Mouse (Mus musculus) intestine, postnatal 0 days (tissue): ENCODE data around the gene Ube2cbp. TPM values are rescaled to one million over a fixed set of nuclear protein-coding genes. Genes with fewer than 3 reads are reported as not detected.

Experiments
- ATAC-seq: fragments of 200-750 bp; cut with Nextera tagmentation; 2 replicates; pipeline ENCODE4 v1.8.0; 2017; ENCODE audit warnings: mild to moderate bottlenecking, moderate TSS enrichment, moderate library complexity
- H3K27ac ChIP-seq: fragments of 300-500 bp; sonication (generic); 2 replicates; pipeline ENCODE4 v1.5.1; 2014; ENCODE audit warnings: mild to moderate bottlenecking, low read depth, low read length, moderate library complexity
- H3K27me3 ChIP-seq: fragments of 300-500 bp; sonication (generic); replicated peaks from 2 replicates; pipeline ENCODE4 v1.6.1; 2014; ENCODE audit warnings: low read length, mixed read lengths; ENCODE audit not compliant: control insufficient read depth, insufficient read depth
- H3K36me3 ChIP-seq: fragments of 300-500 bp; sonication (generic); 2 replicates; pipeline ENCODE4 v1.6.1; 2014; ENCODE audit warnings: mild to moderate bottlenecking, moderate library complexity; ENCODE audit not compliant: control insufficient read depth, insufficient read depth
- H3K4me1 ChIP-seq: fragments of 300-500 bp; sonication (generic); replicated peaks from 2 replicates; pipeline ENCODE4 v1.6.1; 2014; ENCODE audit warnings: antibody characterized with exemption, low read length, mixed read lengths; ENCODE audit not compliant: control insufficient read depth, insufficient read depth
- H3K4me2 ChIP-seq: fragments of 300-500 bp; sonication (generic); replicated peaks from 2 replicates; pipeline ENCODE4 v1.6.1; 2014; ENCODE audit warnings: low read depth, mild to moderate bottlenecking, moderate library complexity
- H3K4me3 ChIP-seq: fragments of 300-500 bp; sonication (generic); 2 replicates; pipeline ENCODE4 v1.5.1; 2014; ENCODE audit warnings: low read depth, low read length
- H3K9ac ChIP-seq: fragments of 300-500 bp; sonication (generic); 2 replicates; pipeline ENCODE4 v1.6.1; 2014; ENCODE audit warnings: mild to moderate bottlenecking, low read depth, low read length
- H3K9me3 ChIP-seq: fragments of 300-500 bp; sonication (generic); 2 replicates; pipeline ENCODE4 v1.6.1; 2016; ENCODE audit warnings: mixed run types; ENCODE audit not compliant: control insufficient read depth
- CTCF ChIP-seq: sonication (generic); IDR thresholded peaks from 2 replicates; pipeline ENCODE4 v1.5.1; 2016; ENCODE audit warnings: low read depth, mild to moderate bottlenecking, control low read depth, antibody characterized with exemption, moderate library complexity
- WGBS: fragments of 180-500 bp; shearing (Covaris S2); extraction: QIAGEN DNeasy Blood & Tissue Kit; methylation state at CpG from one replicate; pipeline ENCODE4 v1.1.7; 2014; 5-methylcytosine and 5-hydroxymethylcytosine counted together
- polyA plus RNA-seq: library from polyadenylated mRNA; unstranded; fragments of >200 nt; fragmentation: Nextera tagmentation; extraction: Ambion mirVana; gene quantifications from 2 replicates; pipeline ENCODE4 v1.2.1, GENCODE M21; 2015

The Ube2cbp gene
- polyA plus RNA-seq, 1 experiment from 2014 or later: 1.6 TPM

GRCm38 (mm10) chr9:86336361-86336760, 128.4 kb downstream of the Ube2cbp start:
- TF ChIP-seq CTCF: no peak

GRCm38 (mm10) chr9:86335588-86335987, 129.2 kb downstream of the Ube2cbp start:
- Histone ChIP-seq H3K36me3 (no peaks in the 10 kb centered on the region), H3K4me3 (no peak overlapping the region), H3K27me3 (no peaks in the 10 kb centered on the region), H3K9me3 (no peaks in the 10 kb centered on the region), H3K27ac (no peak overlapping the region), H3K9ac (no peak overlapping the region), H3K4me2 (no peak overlapping the region), H3K4me1 (0 out of 2 replicates have a peak, but pooled peaks cover 6% of the 10 kb centered on the region)
- no peak for ATAC-seq
- 51% methylated on average over 4 of the region's 4 CpGs for WGBS
- no peak for TF ChIP-seq CTCF

More at GRCm38 (mm10) chr9:86336361-86336760, 128.4 kb downstream of the Ube2cbp start:
- H3K9me3 ChIP-seq: no peaks in the 10 kb centered on the region
- H3K27ac ChIP-seq: no peak overlapping the region
- no peaks in the 10 kb centered on the region for H3K36me3 ChIP-seq
- H3K4me1 ChIP-seq: 0 out of 2 replicates have a peak, but pooled peaks cover 6% of the 10 kb centered on the region
- no peak overlapping the region for H3K4me2 ChIP-seq
- ATAC-seq: 0 out of 2 replicates have a peak, but pooled peaks have one; percentile 31
- H3K9ac ChIP-seq: no peak overlapping the region
- no peaks in the 10 kb centered on the region for H3K27me3 ChIP-seq
- WGBS: 24% methylated on average over 3 of the region's 3 CpGs
- no peak overlapping the region for H3K4me3 ChIP-seq

- 89% methylated on average over 5 of the region's 5 CpGs for WGBS
- Histone ChIP-seq H3K36me3 (no peaks in the 10 kb centered on the region), H3K27me3 (no peaks in the 10 kb centered on the region), H3K9me3 (no peaks in the 10 kb centered on the region), H3K4me3 (no peak overlapping the region), H3K27ac (no peak overlapping the region), H3K4me2 (no peak overlapping the region), H3K4me1 (0 out of 2 replicates have a peak, but pooled peaks cover 6% of the 10 kb centered on the region), H3K9ac (no peak overlapping the region)
- no peak for TF ChIP-seq CTCF
- no peak for ATAC-seq
Measured at GRCm38 (mm10) chr9:86334357-86334756, 130.4 kb downstream of the Ube2cbp start.

GRCm38 (mm10) chr9:86330591-86330990, 134.2 kb downstream of the Ube2cbp start:
- no peak overlapping the region for H3K4me2 ChIP-seq
- no peak for ATAC-seq
- H3K27me3 ChIP-seq: no peaks in the 10 kb centered on the region
- 81% methylated on average over 3 of the region's 3 CpGs for WGBS
- H3K9ac ChIP-seq: no peak overlapping the region
- H3K4me3 ChIP-seq: no peak overlapping the region
- TF ChIP-seq CTCF: no peak
- H3K36me3 ChIP-seq: no peaks in the 10 kb centered on the region
- 0 out of 2 replicates have a peak, but pooled peaks cover under 1% of the 10 kb centered on the region for H3K4me1 ChIP-seq
- no peak overlapping the region for H3K27ac ChIP-seq
- H3K9me3 ChIP-seq: no peaks in the 10 kb centered on the region

GRCm38 (mm10) chr9:86328270-86328669, 136.5 kb downstream of the Ube2cbp start:
- Histone ChIP-seq H3K27me3 (no peaks in the 10 kb centered on the region), H3K36me3 (no peaks in the 10 kb centered on the region), H3K9me3 (no peaks in the 10 kb centered on the region), H3K4me2 (no peak overlapping the region), H3K4me1 (no peaks in the 10 kb centered on the region), H3K9ac (no peak overlapping the region), H3K4me3 (no peak overlapping the region), H3K27ac (no peak overlapping the region)
- no peak for TF ChIP-seq CTCF
- WGBS: 76% methylated on average over 4 of the region's 4 CpGs
- no peak for ATAC-seq

- H3K4me2 ChIP-seq: no peak overlapping the region
- no peak overlapping the region for H3K9ac ChIP-seq
- no peak overlapping the region for H3K4me3 ChIP-seq
- H3K9me3 ChIP-seq: no peaks in the 10 kb centered on the region
- no peak overlapping the region for H3K27ac ChIP-seq
- H3K27me3 ChIP-seq: no peaks in the 10 kb centered on the region
- WGBS: 74% methylated on average over 3 of the region's 3 CpGs
- no peak for ATAC-seq
- no peaks in the 10 kb centered on the region for H3K36me3 ChIP-seq
- TF ChIP-seq CTCF: no peak
- H3K4me1 ChIP-seq: no peaks in the 10 kb centered on the region
Measured at GRCm38 (mm10) chr9:86327341-86327740, 137.4 kb downstream of the Ube2cbp start.

- H3K27ac ChIP-seq: no peak overlapping the region
- no peak for ATAC-seq
- no peaks in the 10 kb centered on the region for H3K9me3 ChIP-seq
- no peaks in the 10 kb centered on the region for H3K36me3 ChIP-seq
- 73% methylated on average over 1 of the region's 1 CpGs for WGBS
- TF ChIP-seq CTCF: no peak
- H3K4me1 ChIP-seq: no peaks in the 10 kb centered on the region
- no peak overlapping the region for H3K9ac ChIP-seq
- H3K4me2 ChIP-seq: no peak overlapping the region
- H3K27me3 ChIP-seq: no peaks in the 10 kb centered on the region
- H3K4me3 ChIP-seq: no peak overlapping the region
Measured at GRCm38 (mm10) chr9:86324772-86325171, 140.0 kb downstream of the Ube2cbp start.
